Mouse (Mus musculus) adrenal gland, postnatal 4 days (tissue): Measurements from ENCODE around the gene Asic4. TPM values are rescaled to one million over a fixed set of nuclear protein-coding genes. Genes with fewer than 3 reads are reported as not detected.
A peak's percentile ranks its signal among the peaks of the same experiment; 100 is the strongest.

Experiments
- DNase-seq, 2 experiments: peaks; one replicate each; pipeline ENCODE4 v3.0.0; 2021 to 2022; ENCODE audit warnings: low spot score in 2 of 2, mixed read lengths in 2 of 2
- total RNA-seq, 2 experiments: library from RNA; stranded (reverse); gene quantifications; 2 replicates each; pipeline ENCODE4 v1.2.3; 2021

Asic4 gene
- total RNA-seq, 2 experiments from 2014 or later = 10.4 to 11.9 TPM

GRCm38 (mm10) chr1:75462636-75463035 is 12.4 kb downstream of the Asic4 start:
- DNase-seq = no peak

DNA sequence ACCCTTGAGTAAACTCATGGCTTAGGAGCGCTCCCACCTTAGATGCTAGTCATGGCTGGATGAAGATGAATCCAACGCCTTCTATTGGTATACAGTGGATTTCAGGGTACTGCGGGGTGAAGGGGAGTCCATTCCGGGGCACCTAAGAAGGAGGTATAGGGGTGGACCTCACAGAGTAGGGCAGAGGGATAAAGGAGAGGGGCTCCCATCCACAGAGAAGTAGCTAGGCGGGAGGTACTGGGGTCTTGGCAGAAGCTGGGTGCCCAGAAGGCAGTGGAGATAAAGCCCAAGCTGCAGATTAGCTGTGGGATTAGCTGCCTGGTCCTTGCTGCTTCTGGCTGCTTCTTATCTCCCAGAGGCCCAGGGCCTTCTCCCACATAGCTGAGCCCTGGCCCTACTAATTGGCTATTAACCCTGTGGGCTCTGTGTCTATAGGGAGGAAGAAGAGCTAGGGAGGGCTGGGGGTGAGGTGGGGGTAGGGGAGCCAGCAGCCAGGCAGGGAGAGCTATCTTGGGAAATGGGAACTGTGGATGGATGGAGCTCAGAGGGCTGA is 13.5 kb downstream of the Asic4 start:
- DNase-seq = no peak

- peak; percentile 62 to 64 for DNase-seq
These were observed 17.1 kb downstream of the Asic4 start for GRCm38 (mm10) chr1:75467215-75467927.

GRCm38 (mm10) chr1:75469287-75469825 is 19.1 kb downstream of the Asic4 start:
- DNase-seq = no peak

- no peak for DNase-seq
These were observed 26.2 kb downstream of the Asic4 start for GRCm38 (mm10) chr1:75476441-75476840.

DNA sequence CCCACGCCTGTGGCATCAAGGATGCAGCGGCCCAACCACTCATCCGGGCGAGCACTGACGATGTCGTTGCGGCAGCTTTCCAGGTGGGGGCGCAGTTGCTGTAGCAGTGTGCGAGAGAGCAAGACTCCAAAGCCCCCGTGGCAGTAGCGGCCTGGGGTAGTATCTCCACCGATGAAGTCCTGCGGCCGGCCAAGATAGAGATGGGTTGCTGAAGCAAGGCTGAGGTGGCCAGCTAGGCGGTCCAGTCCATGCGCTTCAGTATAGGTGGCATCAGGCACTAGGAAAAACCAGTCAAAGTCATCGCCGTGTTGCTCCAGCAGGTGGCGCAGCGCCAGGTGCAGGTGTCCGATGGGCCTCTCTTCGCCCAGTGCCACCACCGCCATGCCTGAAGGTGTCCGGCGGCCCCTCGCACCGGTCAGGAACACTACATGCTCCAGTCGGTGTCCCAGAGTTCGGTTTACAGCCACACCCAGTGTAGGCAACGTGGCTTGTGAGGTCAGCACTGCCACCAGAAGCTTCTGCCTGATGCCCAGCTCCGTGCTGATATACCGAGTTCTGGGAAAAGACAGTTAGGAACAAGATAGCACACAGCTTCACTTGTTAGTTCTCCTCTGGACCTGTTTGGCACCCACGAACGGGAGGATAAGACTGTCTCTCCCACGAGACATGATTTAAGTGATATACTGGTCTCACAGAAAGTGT is 27.2 kb downstream of the Asic4 start:
- DNase-seq = peak; percentile 69 to 80

DNA sequence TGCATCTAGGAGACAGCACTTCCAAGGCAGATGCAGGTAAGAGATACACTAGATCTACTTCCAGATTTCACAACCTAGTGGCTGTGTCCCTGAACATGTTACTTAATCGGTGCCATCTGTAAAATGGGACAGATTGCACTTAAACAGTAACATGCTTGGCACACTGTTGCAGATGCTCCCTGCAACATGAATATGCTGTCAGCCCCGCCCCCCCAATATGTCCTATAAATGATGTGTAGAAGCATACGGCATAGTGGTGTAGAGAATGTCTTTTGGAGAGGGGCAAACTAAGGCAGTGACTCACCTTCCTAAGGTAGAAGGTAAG is 27.7 kb downstream of the Asic4 start:
- no peak for DNase-seq

GRCm38 (mm10) chr1:75478497-75478896 is 28.3 kb downstream of the Asic4 start:
- DNase-seq = no peak

DNA sequence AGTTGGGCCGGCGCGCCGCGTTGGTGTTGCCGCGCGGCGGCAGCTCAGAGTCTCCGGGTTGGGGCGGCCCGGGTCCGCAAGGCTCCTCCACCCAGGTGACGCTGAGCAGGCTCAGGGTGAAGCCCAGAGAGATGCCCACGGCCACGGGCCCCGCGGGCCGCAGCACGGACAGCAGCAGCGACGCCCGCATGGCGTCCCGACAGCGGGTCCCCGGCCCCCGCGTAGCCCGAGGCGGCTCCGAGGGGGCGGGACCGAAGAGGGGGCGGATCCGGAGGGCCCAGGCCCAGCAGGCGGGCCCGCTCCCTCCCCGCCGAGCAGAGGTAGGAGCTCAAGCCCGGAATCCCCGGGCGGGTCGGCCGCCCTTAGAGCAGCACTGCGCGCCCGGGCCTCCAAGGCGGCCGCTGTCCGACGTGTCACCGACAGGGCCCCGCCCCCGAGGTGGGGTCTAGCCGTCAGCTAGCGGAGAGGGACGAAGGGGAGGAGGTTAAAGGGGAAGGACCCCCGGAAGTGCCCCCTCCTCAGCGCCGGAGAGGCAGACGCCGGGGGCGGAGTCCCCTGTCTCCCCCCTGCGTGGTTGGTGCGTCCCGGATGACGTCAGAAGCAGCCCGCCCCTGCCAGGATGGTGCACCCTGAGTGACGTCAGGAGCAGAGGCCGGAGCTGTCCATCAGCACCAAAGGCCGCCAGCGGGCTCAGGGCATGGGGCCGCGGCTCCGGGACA is 28.8 kb downstream of the Asic4 start, which contains the start of the genes Chpf and Tmem198:
Gene Chpf, minus strand, starts transcription at position 392 of the 719 bp plus-strand sequence.
Gene Tmem198, plus strand, starts transcription at position 617 of the 719 bp plus-strand sequence.
- DNase-seq = peak; percentile 93 to 96

- DNase-seq = no peak
These were observed 29.4 kb downstream of the Asic4 start for GRCm38 (mm10) chr1:75479635-75479989.

- no peak for DNase-seq
These were observed 29.8 kb downstream of the Asic4 start for GRCm38 (mm10) chr1:75480036-75480435.

DNA sequence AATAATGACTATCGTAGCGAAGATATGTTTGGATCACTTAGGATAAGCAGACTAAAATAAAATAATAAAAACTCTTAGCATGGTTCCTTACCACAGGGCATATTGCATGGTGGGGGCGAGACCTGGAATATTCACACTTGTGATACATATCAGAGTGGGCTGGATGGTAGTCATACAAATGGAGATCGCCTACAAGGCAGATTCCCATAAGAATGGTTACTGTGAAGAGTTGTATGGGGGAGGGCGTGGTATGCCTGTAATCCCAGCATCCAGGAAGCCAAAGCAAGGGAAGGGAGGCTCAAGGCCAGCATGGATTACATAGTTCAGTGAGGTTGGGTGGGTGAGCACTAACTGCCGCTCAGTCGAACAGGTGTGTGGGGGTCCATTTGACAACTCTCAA is 30.5 kb downstream of the Asic4 start:
- DNase-seq = no peak

- DNase-seq = no peak
These were observed 36.3 kb downstream of the Asic4 start for GRCm38 (mm10) chr1:75486561-75486960.

GRCm38 (mm10) chr1:75487040-75487404 is 36.8 kb downstream of the Asic4 start:
- DNase-seq = no peak

DNA sequence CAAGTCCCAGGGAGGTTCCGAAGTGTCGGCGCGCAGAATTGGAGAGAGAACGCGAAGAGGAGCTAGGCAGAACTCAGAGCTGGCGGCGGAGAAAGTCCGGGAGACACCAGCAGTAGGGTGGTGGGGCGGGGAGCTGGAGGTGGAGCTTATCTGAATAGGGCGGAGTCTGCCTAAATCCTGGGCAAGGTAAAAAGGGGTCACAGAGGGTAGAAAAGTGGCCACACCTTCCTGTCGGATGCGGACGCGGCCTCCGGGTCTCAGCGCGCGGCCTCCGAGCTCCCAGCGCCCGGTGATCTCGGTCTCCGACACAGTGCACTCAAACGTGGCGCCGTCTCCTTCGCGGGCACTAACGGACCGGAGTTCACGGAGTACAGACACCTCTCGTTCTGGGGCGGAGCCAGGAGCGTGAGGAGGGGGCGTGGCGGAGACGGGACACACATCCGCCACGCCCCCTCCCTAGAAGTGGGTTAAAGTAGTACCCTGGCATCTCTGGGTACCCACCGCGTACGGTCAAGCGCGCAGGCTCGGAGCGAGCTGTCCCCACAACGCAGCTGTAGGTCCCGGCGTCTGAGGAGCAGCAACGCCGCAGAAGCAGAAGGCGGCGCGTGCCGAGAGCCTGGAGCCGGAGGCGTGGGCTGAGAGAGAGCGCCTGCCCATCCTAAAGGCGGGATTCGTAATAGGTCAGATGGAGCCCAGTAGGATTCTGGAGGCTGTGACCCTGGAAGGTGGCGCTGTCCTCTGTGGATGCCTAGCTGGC is 37.3 kb downstream of the Asic4 start:
- DNase-seq = peak in 1 of 2 experiments; percentile 70

DNA sequence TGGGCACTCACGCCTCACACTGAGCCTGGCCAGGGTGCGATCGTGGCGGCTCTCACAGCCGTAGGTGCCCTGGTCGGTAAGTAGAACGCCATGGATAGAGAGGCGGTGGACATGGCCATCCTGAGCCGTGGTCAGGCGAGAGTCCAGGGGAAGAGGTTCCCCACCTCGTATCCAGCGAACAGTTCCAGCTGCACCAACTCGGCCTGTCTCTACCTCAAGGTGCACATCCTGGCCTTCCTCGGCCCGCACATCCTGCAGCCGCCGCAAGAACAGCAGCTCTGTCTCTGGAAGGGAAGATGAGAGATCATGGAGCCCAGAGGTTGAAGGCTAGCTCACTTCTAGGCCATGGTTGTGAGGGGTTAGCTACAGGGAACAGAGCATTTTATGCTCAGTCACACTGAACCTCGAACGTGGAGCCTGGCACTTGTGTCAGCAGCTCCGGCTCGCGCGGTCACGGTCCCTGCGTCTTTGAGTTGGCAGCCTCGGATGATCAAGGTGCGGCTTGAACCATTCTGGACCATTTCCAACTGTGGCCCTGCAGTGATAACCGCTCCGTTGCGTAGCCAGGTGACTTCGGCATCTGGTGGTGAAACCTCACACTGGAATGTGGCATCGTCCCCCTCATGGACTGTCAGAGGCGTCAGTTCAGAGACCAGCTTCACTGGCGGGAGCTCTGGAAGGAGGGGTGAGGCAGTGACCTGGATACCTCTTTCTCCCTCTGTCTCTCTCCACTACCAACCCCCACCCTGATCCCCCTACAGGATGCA is 40.7 kb downstream of the Asic4 start:
- DNase-seq = no peak

DNA sequence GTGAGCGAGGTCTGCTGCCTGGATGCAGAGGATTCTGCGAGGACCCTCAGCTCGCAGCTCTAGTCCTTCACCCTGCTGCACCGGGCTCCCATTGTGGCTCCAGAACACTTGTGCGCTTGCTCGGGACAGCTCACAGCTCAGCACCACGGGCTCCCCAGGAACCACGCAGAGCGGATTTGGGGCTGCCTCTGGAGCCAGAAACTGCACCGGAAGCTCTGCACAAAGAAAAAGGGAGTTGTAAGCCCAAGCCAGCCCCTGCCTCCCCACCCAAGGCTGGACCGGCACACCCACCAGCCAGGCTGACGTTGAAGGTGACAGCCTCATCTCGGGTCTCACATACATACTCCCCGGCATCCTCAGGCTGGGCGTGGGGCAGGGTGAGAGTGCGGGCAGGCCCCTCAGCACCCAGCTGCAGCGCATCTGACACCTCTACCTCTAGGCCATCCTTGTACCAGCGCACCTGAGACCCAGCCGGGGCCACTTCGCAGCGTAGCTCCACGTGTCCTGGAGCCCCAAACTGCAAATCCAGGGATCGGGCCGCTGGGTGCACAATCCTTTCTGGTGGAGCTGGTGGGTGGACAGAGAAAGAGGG is 42.4 kb downstream of the Asic4 start:
- no peak for DNase-seq

- DNase-seq = no peak
These were observed 44.8 kb downstream of the Asic4 start for GRCm38 (mm10) chr1:75494878-75495548.

GRCm38 (mm10) chr1:75498897-75499296 is 48.7 kb downstream of the Asic4 start:
- DNase-seq = no peak
